Mouse (Mus musculus) testis, adult 2 months (tissue): ENCODE results near the gene Cd109.

Experiments used
- CTCF ChIP-seq: fragments of 200-500 bp; IDR thresholded peaks from 2 replicates; pipeline ENCODE4 v1.5.1; 2012; ENCODE audit warnings: low read depth, mild to moderate bottlenecking, inconsistent platforms, low read length, moderate library complexity; ENCODE audit not compliant: control insufficient read depth, insufficient read depth, insufficient replicate concordance
- POLR2A ChIP-seq: fragments of 200-500 bp; IDR thresholded peaks from 2 replicates; pipeline ENCODE4 v1.6.1; 2012; ENCODE audit warnings: low read depth, mild to moderate bottlenecking, inconsistent platforms, low read length, moderate library complexity; ENCODE audit not compliant: control insufficient read depth

GRCm38 (mm10) chr9:78720888-78721798 is 105.8 kb downstream of the Cd109 start:
- TF ChIP-seq CTCF = no peak
- no peak for TF ChIP-seq POLR2A
